Mouse (Mus musculus) hindbrain, embryonic 16.5 days (tissue): ENCODE measurements at regions not wholly inside any gene's neighbourhood (a gene's known extent, or its start where the extent isn't known, plus 50 kb on each side); places are given as distances from the start of the nearest gene placed in this dataset.

Source experiments
- ATAC-seq: fragments of 200-750 bp; cut with Nextera tagmentation; 2 replicates; pipeline ENCODE4 v1.8.0; 2017; ENCODE audit warnings: moderate TSS enrichment, moderate library complexity
- H3K27ac ChIP-seq: fragments of 300-500 bp; sonication (generic); 2 replicates; pipeline ENCODE4 v1.5.1; 2014; ENCODE audit warnings: low read depth, mild to moderate bottlenecking, control low read depth, low read length, moderate library complexity
- H3K27me3 ChIP-seq: fragments of 300-500 bp; sonication (generic); replicated peaks from 2 replicates; pipeline ENCODE4 v1.6.1; 2014; ENCODE audit warnings: low read length; ENCODE audit not compliant: control insufficient read depth, insufficient read depth
- H3K36me3 ChIP-seq: fragments of 300-500 bp; sonication (generic); 2 replicates; pipeline ENCODE4 v1.6.1; 2014; ENCODE audit warnings: mild to moderate bottlenecking, low read length, moderate library complexity, mixed read lengths; ENCODE audit not compliant: control insufficient read depth, insufficient read depth
- H3K4me1 ChIP-seq: fragments of 300-500 bp; sonication (generic); 2 replicates; pipeline ENCODE4 v1.6.1; 2014; ENCODE audit warnings: low read depth, low read length; ENCODE audit not compliant: control insufficient read depth, insufficient read depth
- H3K4me2 ChIP-seq: fragments of 300-500 bp; sonication (generic); 2 replicates; pipeline ENCODE4 v1.6.1; 2014; ENCODE audit warnings: mild to moderate bottlenecking, low read length, control low read depth, moderate library complexity
- H3K4me3 ChIP-seq: fragments of 300-500 bp; sonication (generic); 2 replicates; pipeline ENCODE4 v1.5.1; 2014; ENCODE audit warnings: mild to moderate bottlenecking, low read length, control low read depth, moderate library complexity
- H3K9ac ChIP-seq: fragments of 300-500 bp; sonication (generic); 2 replicates; pipeline ENCODE4 v1.6.1; 2014; ENCODE audit warnings: low read depth, mild to moderate bottlenecking, control low read depth, low read length, moderate library complexity
- H3K9me3 ChIP-seq: fragments of 300-500 bp; sonication (generic); 2 replicates; pipeline ENCODE4 v1.6.1; 2014; ENCODE audit warnings: mild to moderate bottlenecking, low read length, moderate library complexity; ENCODE audit not compliant: control insufficient read depth
- WGBS: fragments of 180-500 bp; shearing (Covaris S2); extraction: QIAGEN DNeasy Blood & Tissue Kit; methylation state at CpG from one replicate; pipeline ENCODE4 v1.1.7; 2014; 5-methylcytosine and 5-hydroxymethylcytosine counted together

DNA sequence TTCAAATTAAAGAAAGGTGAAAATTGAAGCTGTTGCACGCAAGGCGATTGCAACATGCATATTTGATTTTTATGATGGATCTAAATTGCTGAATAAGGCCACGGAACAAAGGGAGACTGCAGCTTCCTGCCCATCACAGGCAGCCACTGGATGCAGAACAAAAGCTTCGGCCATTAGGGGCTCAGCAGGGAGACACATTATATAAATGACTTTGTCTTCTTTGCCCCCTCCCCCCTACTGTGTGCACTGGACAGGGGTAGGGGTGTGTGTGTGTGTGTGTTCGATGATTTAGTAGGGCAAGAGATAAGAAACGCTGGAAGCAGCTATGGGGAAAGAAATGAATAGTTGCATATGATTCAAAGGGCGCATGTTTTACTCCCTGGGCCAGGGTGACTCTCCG lies 481.2 kb upstream of the Pmfbp1 start:
- Histone ChIP-seq H3K9ac (no peak overlapping the region), H3K4me2 (no peak overlapping the region), H3K27ac (no peak overlapping the region), H3K27me3 (0 out of 2 replicates have a peak, but pooled peaks cover 2% of the 10 kb centered on the region), H3K4me3 (no peak overlapping the region), H3K4me1 (peaks cover 4% of the 10 kb centered on the region; the same call in 1 of the 2 replicates), H3K9me3 (no peaks in the 10 kb centered on the region), H3K36me3 (no peaks in the 10 kb centered on the region)
- no peak for ATAC-seq
- WGBS = 8% methylated on average over 8 of the region's 8 CpGs

DNA sequence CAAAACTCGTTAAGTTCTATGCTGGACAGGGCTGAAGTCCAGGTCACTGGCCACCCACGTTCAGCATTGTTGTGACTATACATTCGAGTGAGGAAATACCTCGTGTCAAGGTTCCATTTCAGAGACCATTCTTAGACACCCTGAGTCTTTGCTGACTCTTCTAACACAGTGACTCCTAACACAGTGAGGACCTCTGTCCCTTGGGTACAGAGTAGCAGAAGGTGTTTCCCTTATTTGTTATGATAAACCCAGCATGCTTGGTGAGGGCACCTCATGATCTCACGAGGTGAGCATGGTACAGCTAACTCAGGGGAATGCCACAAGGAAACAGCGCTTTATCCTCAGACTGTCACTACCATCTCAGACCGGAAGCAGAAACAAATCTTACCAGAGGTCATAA lies 480.2 kb upstream of the Pmfbp1 start:
- WGBS = 59% methylated on average over 7 of the region's 7 CpGs
- no peaks in the 10 kb centered on the region for H3K36me3 ChIP-seq
- no peak overlapping the region for H3K9ac ChIP-seq
- no peak overlapping the region for H3K27ac ChIP-seq
- H3K27me3 ChIP-seq = 0 out of 2 replicates have a peak, but pooled peaks cover 2% of the 10 kb centered on the region
- no peak overlapping the region for H3K4me3 ChIP-seq
- no peaks in the 10 kb centered on the region for H3K9me3 ChIP-seq
- no peak for ATAC-seq
- no peak overlapping the region for H3K4me2 ChIP-seq
- H3K4me1 ChIP-seq = peaks cover 4% of the 10 kb centered on the region; the same call in 1 of the 2 replicates

DNA sequence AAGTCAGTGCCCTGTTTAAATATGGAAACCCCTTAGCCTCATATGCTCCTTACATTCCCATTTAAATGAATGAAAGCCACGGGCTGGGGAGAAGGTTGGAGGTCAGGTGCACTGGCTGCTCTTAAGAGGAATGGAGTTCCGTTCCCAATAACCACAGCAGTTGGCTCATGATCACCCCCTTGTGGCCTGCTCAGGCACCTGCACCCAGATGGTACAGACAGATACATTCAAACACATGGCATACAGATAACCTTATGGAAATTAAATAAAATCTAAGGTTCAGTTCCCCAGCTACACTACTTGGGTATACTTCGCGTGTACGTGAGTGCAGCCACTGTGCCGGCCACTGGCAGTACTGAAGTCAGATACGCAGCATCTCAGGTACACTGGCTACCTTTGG lies 479.1 kb upstream of the Pmfbp1 start:
- WGBS = 65% methylated on average over 7 of the region's 7 CpGs
- H3K4me3 ChIP-seq = no peak overlapping the region
- 0 out of 2 replicates have a peak, but pooled peaks cover under 1% of the 10 kb centered on the region for H3K27me3 ChIP-seq
- no peak overlapping the region for H3K4me2 ChIP-seq
- H3K27ac ChIP-seq = no peak overlapping the region
- no peaks in the 10 kb centered on the region for H3K9me3 ChIP-seq
- H3K36me3 ChIP-seq = no peaks in the 10 kb centered on the region
- peaks cover 4% of the 10 kb centered on the region; the same call in 1 of the 2 replicates for H3K4me1 ChIP-seq
- ATAC-seq = no peak
- no peak overlapping the region for H3K9ac ChIP-seq

DNA sequence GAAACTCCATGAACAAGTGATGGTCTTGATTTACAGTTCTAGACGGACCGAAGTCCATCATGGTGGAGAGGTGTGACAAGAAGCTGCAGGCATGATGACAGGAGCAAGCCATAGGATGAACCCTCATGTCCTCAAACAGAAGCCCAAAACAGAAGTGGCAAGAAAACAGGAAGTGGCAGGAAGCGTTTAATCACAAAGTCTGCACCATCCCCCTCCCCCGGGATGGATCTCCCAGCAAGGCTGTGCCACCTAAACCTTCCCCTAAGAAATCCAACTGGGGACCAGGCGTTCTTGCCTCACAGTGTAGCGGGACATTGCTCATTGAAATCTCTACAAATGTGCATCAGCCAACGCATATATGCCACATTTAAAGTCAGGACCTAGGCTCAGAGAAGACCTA lies 474.3 kb upstream of the Pmfbp1 start:
- H3K4me2 ChIP-seq = no peak overlapping the region
- H3K36me3 ChIP-seq = no peaks in the 10 kb centered on the region
- no peak for ATAC-seq

DNA sequence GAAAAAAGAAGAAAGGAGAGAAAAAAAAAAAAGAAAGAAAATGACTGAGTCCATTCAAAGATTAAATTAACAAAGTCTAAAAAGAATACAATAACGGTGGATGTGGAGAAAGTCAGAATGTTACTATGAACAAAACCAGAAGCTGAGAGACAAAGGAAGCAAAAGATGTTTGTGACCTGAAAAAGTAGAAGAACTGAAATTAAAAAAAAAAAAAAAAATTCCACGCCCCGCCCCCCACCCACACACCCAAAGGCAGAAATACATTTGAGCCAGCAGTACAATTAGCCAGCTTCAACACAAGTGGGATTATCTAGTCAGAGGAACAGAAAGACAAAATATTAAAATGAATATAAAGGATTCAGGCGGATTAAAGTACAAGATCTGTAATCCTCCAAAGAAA lies 473.7 kb upstream of the Pmfbp1 start:
- no peaks in the 10 kb centered on the region for H3K36me3 ChIP-seq
- no peak overlapping the region for H3K9ac ChIP-seq
- ATAC-seq = no peak
- H3K4me3 ChIP-seq = no peak overlapping the region
- 88% methylated on average over 4 of the region's 4 CpGs for WGBS
- no peaks in the 10 kb centered on the region for H3K4me1 ChIP-seq
- H3K4me2 ChIP-seq = no peak overlapping the region
- no peaks in the 10 kb centered on the region for H3K9me3 ChIP-seq
- no peak overlapping the region for H3K27ac ChIP-seq
- no peaks in the 10 kb centered on the region for H3K27me3 ChIP-seq

More for the DNA sequence above, 474.3 kb upstream of the Pmfbp1 start:
- H3K9me3 ChIP-seq = no peaks in the 10 kb centered on the region
- H3K4me1 ChIP-seq = no peaks in the 10 kb centered on the region
- no peak overlapping the region for H3K27ac ChIP-seq
- WGBS = 92% methylated on average over 7 of the region's 7 CpGs
- no peaks in the 10 kb centered on the region for H3K27me3 ChIP-seq
- H3K9ac ChIP-seq = no peak overlapping the region
- H3K4me3 ChIP-seq = no peak overlapping the region

DNA sequence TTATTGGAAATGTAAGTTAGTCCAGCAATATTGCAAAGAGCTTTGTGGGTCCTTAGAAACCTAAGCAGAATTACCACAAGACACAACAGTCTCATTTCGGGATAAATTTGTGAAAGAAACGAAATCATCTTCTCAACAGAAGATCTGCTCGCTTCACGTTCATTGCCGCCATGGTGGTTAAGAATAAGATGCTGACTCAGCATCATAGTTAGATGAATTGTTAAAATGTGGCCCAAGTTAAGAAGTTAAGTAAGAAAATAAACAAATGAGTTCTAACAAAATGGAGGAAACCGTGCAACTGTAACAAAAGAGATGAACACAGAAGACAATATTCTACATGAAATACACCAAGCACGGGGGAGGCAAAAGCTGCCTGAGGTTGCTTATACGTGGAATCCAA lies 465.9 kb upstream of the Pmfbp1 start:
- Histone ChIP-seq H3K9ac (no peak overlapping the region), H3K27me3 (no peaks in the 10 kb centered on the region), H3K27ac (no peak overlapping the region), H3K4me3 (no peak overlapping the region), H3K4me2 (no peak overlapping the region), H3K36me3 (no peaks in the 10 kb centered on the region), H3K9me3 (no peaks in the 10 kb centered on the region), H3K4me1 (no peaks in the 10 kb centered on the region)
- ATAC-seq = no peak
- WGBS = 92% methylated on average over 8 of the region's 8 CpGs

DNA sequence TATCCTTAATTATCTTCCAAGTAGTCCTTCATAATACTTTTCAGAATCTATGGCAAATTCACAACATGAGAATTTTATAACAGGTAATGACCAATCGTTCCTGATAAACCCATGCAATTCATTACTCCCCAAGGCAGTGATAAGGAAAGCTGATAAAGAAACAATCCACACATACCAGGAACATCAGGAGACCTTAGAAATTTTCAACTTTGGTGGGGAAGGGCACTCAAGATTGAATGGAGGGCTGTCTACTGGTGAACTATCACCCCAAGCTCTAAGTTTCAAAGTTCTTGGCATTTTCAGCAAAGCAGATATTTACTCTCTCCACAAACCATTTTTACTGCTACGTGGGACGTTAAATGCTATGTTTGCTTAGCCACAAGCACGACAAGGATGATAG lies 440.2 kb upstream of the Pmfbp1 start:
- Histone ChIP-seq H3K9ac (no peak overlapping the region), H3K4me3 (no peak overlapping the region), H3K27me3 (no peaks in the 10 kb centered on the region), H3K36me3 (no peaks in the 10 kb centered on the region), H3K9me3 (peaks cover 7% of the 10 kb centered on the region), H3K4me2 (no peak overlapping the region), H3K4me1 (no peaks in the 10 kb centered on the region), H3K27ac (no peak overlapping the region)
- no peak for ATAC-seq
- WGBS = 92% methylated on average over 4 of the region's 4 CpGs

DNA sequence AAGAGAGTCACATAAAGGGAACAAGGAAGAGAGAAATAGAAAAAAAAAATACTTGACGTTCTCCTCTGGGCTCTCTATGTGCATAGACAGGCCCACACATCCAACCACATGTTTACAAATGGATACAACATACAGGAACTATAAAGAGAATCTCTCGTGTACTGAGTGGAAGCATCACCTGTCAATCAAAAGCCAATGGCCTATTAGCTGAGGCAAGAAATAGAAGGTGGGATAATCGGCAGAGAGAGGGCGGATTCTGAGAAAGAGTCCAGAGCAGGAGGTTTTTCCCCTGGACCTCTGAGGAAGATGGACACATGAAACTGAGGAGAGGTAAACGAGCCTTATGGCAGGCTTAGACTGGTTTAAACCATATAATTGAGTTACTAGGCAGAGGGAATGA lies 434.7 kb upstream of the Pmfbp1 start:
- no peaks in the 10 kb centered on the region for H3K27me3 ChIP-seq
- H3K4me3 ChIP-seq = no peak overlapping the region
- no peaks in the 10 kb centered on the region for H3K36me3 ChIP-seq
- WGBS = 69% methylated on average over 5 of the region's 5 CpGs
- H3K27ac ChIP-seq = no peak overlapping the region
- ATAC-seq = no peak
- no peak overlapping the region for H3K9ac ChIP-seq
- no peaks in the 10 kb centered on the region for H3K4me1 ChIP-seq
- no peaks in the 10 kb centered on the region for H3K9me3 ChIP-seq
- H3K4me2 ChIP-seq = no peak overlapping the region

DNA sequence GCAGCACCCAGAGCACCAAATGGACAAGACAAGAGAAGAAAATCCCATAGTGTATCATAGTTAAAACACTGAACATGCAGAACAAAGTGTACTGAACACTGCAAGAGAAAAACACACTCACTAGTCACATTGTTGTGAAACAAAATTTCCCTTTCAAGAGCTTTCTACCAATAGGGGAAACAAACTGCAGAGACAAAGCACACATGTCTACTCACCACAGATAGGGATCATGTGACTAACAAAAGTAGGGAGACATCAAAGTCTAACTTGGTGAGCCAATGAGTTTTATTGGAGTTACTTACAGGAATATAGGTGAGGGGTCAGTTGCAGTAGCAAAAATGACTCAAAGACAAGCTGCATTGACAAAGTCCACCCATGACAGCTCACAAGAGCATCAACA lies 431.5 kb upstream of the Pmfbp1 start:
- no peak overlapping the region for H3K9ac ChIP-seq
- peaks cover 4% of the 10 kb centered on the region; the same call in 1 of the 2 replicates for H3K9me3 ChIP-seq
- H3K4me3 ChIP-seq = no peak overlapping the region
- no peak overlapping the region for H3K27ac ChIP-seq
- ATAC-seq = no peak
- no peaks in the 10 kb centered on the region for H3K4me1 ChIP-seq
- no peak overlapping the region for H3K4me2 ChIP-seq
- no peaks in the 10 kb centered on the region for H3K27me3 ChIP-seq
- no peaks in the 10 kb centered on the region for H3K36me3 ChIP-seq

DNA sequence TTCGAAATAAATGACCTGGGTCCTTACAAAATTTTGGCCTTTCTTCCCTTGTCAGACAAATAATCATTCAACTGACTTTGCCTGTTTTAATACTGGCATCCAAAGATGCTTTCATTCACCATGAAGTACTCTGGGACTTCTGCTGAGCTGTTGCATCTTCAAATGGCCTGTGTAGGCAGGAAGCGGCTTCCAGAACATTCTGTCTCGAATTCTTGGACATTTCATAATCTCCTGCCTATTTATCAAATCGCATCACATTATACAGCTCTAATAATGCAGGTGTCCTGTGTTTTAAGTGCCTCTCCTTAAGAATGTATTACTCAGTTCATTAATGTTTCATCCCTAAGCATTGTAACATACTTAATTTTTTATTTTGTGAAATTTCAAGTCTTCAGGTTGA lies 420.1 kb upstream of the Pmfbp1 start:
- 94% methylated on average over 4 of the region's 4 CpGs for WGBS
- no peak for ATAC-seq

More for the DNA sequence above, 420.1 kb upstream of the Pmfbp1 start:
- Histone ChIP-seq H3K4me1 (no peaks in the 10 kb centered on the region), H3K27ac (no peak overlapping the region), H3K4me3 (no peak overlapping the region), H3K4me2 (no peak overlapping the region), H3K27me3 (no peaks in the 10 kb centered on the region), H3K9me3 (peaks cover 3% of the 10 kb centered on the region; the same call in 1 of the 2 replicates), H3K9ac (no peak overlapping the region), H3K36me3 (no peaks in the 10 kb centered on the region)
